Mouse (Mus musculus) heart, adult 11 months (tissue): ENCODE data around the gene Inpp5b.
"Not testable (repeated sequence)": the region's sequence is repeated elsewhere in the genome, so short reads cannot be mapped to it uniquely, and the experiment has no call there.

Experiments
- DNase-seq: peaks from one replicate; pipeline ENCODE4 v3.0.0; 2022

Gene Inpp5b

DNA sequence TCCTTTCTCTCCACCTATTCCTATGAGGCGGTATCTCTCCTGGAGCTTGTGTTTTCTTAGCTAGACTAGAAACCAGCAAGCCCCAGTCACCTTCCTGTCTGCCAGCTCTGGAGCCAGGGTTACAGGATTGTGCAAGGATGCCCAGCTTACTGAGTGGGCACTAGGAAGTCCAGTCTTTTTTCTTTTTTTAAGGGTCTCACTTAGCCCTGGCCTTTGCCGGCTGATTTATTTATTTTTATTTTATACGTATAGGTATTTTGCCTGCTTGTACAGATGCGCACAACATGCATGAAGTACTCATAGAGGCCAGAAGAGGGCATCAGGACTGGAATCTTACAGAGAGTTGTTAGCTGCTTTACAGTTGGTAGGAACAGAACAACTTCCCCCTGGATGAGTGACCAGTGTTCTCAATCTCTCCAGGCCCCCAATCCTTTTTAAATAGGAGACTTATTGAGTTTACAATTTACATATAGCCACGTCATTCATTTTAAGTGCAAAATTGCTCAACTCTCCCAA, 30.8 kb upstream of the Inpp5b start:
- DNase-seq, result peak; percentile 92

DNA sequence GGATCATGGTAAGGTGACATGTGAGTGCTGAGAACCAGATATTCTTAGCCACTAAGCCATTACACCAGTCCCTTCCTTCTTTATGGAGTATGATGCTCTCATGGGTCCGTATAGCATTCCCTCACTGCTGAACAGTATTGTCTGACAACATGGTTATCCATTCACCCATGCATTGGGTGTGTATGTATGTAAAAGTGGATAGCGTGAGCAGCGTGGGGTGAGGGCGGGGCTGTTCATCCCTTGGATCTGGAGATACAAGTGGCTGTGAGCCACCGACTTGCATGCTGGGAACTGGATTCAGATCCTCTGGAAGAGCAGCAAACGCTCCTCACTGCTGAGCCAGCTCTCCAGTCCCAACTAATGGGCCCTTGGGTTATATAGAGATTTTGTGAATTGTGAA, 29.0 kb upstream of the Inpp5b start:
- DNase-seq, result peak; percentile 71

DNA sequence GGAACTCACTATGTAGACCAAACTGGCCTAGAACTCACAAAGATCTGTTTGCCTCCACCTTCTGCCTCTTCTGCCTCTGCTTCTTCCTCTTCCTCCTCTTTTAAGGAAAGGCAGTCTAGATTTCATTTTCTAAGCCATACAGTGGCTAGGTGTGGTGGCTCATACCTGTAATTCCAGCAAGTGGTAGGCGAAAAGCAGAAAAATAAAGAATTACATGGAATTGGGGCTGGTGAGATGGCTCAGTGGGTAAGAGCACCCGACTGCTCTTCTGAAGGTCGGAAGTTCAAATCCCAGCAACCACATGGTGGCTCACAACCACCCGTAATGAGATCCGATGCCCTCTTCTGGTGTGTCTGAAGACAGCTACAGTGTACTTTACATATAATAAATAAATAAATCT, 27.8 kb upstream of the Inpp5b start:
- not testable (repeated sequence) for DNase-seq

DNA sequence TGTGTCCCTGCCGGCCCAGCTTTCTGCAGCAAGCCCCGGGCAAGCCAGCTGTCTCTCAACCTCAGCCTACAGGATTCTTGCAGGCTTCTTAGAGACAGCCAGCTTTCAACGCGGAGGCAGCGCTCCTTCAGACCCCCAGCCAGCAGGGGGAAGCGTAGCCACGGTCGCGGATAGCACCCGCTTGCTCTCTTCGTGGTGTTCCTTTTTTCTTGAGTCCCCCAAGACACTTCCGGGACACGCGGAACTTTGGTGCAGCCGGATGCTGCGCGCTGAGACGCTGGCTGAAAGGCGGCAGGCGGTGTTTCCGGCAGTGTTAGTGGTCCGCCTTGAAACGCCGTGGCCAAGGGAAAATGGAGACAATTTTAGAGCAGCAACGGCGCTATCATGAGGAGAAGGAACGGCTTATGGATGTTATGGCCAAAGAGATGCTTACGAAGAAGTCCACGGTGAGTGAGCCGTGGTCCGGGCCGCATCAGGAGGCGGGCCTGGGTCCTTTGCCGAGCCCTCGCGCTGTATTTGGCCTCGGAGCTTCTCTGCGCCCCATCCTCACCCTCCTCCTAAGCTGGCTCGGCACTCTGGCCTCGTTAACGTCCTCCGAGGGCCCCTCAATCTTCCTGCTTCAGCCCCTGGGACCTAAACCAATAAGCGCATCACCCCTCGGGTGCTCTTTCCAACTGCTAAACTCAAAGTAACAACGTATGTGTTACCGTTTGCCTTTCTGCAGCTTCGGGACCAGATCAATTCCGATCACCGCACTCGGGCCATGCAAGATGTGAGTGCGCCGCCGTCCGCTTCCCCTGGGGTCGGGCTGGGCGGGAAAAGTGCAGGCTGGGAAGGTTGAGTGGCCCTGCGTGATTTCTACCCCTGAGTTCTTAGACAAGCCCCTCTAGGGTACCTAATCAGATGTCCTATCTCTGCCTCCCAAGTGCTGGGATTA, 26.8 kb upstream of the Inpp5b start, which contains the start of gene Sf3a3:
Gene Sf3a3, plus strand, starts transcription at position 232 of the 937 bp plus-strand sequence.
- peak; percentile 99 for DNase-seq

DNA sequence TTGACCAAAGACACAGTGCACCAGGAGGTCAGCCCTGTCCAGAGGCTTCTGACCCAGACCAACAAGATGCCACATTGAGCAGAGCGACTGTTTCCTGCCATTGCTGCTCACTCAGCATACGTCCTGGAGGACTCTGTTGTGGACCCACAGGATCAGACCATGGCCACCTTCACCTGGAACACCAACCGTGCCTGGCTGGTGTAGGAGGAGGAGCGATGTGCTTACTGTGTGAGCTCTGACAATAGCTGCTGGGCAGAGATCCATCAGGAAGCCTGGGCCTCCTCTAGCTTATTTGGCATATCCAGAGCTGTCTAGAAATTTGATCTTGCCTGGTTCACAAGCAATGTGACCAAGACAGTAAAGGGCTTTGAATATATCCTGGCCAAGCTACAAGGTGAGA, 22.5 kb upstream of the Inpp5b start:
- peak; percentile 91 for DNase-seq

DNA sequence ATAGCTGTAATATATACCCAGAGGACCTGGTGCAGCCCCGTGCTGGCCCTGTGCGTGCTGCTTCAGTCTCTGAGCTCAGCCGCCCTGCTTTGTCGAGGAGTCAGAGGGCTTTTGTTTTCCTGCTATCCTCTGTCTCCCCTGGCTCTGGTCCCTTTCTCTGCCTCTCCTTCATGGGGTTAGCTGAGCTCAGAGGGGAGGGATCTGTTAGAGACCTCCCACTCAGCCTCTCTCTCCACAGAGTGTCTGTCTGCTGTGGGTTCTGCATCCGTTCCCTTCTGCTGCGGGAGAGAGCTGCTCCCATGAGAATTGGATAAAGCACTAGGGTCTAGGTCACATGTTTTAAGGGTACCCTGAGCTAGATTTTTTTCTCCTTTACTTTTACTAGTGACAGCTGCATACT, 15.5 kb upstream of the Inpp5b start:
- DNase-seq, result peak; percentile 92

DNA sequence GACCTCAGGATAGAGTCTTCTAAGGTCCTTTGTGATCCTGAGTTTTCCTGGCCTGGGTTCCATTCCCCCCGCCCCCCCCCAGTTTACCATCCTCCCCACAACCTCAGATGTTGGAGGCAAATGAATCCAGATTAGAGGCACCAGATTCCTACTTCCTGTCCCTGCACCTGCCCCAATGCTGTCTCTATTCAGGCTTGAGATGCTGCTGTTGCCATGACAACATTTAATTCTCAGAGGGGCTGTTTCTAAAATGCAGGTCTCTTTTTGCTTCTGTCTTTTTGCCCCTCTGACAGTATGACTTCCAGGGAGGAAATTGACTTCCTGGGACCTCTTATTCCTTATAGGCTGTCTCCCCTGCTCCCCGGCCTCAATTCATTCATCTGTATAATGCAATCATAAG, 4.7 kb upstream of the Inpp5b start:
- no peak for DNase-seq

DNA sequence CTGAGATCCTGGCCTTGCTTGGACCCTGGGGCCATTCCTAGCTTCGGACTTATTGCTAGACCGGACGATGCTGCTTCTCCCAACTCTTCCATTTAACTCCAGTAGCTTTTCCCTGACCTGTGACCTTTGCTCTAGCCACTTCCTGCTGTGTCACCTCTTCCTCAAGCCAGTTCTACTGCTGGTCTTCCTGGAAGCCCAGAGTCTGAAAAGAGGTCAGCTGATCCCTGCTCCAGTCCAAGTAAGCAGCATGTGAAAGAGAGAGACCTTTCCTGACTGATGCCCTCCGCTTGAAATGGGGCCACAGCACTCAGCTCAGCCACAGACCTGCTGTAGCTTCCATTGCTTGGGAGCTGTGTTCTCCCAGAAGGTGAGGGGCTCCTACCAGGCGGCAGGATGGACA, 4.2 kb upstream of the Inpp5b start:
- DNase-seq, result no peak

DNA sequence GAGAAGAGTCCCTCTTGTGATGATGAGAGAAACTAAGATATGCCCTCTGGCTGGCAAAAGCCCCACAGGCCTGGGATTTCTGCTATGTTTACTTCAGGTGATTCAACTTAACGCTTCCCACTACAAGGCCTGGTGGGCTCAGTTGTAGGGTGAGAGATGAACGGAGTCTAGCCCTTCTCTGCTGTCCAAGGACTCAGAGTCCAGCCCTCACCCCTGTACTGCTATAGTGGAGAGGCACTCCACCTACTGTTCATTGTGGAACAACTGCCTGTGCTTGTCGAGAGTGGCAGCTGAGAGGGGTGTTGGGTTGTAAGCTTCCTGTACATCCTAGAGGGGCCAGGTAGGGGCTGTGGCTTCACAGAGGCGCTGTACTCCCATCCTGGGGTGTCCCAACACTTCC, 3.6 kb upstream of the Inpp5b start:
- DNase-seq, result no peak

DNA sequence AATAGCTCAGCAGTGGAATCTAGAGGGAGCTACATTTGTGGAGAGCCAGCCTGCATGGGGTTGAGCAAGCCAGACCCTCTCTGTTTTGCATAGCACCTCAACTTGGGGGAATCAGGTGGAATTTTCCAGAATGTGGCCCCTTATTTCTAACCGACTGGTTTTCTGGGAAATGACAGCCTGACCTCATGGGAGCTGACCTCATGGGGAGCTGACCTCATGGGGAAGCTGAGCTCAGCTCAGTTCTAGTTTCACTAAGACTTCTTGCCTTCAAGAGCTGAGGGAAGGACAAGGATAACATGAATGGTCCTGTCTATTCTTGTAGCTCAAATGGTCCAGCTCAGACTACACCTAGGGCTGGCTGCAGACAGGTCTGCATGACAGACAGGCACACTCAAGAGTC, 2.9 kb upstream of the Inpp5b start:
- no peak for DNase-seq

DNA sequence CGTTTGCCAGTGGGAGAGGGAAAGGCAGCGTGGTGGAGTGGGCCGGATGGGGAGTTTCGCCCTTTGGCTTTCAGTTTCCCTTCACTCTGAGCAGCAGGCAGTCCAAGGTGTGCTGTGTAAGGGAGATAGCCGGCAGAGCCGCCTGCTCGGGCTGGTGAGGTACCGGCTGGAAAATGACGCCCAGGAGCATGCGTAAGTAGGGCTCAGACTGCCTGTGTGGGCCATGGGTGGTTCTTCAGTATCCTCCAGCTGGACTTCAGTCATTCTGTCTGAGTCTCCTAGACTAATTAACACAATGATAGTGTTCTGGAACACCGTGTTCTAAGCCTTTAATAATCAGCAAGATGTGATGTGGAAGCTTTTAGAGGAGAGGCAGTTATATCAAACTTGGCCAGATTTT, 1.2 kb downstream of the Inpp5b start:
- no peak for DNase-seq

DNA sequence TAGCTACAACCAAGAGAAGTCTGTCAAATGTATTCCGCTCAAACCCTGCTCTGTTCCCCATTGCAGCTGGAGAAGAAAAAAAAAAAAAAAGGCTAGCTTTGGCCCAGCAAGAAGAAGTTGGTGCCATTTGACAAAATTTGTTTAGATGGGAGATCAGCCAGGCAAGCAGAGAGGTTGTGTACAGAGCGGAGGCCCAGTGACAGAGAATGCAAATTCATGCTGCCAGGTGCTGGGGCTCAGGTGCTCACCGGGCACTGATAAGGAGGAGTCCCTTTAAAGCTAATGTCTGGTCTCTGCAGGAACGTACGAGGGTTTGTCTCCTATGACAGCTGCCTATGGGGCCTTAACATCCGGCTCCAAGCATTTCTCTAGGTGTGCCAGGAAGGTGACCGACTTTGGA, 4.9 kb downstream of the Inpp5b start:
- no peak for DNase-seq

DNA sequence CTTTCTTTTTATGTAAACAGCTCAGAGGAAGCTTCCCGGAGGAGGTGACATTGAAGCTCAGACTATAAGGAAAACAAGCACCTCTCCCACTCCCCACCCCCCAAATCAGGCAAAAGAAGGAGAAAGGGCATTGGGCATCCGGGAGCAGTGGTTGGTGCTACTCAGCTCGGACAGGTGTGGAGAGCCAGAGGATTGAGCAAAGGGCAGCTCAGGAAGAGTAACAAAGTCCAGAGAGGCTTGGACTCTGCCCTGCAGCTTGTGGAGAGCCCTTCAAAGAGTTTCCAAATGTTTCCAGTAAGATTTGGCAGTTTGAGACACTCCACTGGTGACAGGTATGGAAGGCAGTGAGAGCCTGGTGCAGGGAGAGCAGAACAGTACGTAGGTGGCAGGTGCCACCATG, 6.2 kb downstream of the Inpp5b start:
- no peak for DNase-seq

DNA sequence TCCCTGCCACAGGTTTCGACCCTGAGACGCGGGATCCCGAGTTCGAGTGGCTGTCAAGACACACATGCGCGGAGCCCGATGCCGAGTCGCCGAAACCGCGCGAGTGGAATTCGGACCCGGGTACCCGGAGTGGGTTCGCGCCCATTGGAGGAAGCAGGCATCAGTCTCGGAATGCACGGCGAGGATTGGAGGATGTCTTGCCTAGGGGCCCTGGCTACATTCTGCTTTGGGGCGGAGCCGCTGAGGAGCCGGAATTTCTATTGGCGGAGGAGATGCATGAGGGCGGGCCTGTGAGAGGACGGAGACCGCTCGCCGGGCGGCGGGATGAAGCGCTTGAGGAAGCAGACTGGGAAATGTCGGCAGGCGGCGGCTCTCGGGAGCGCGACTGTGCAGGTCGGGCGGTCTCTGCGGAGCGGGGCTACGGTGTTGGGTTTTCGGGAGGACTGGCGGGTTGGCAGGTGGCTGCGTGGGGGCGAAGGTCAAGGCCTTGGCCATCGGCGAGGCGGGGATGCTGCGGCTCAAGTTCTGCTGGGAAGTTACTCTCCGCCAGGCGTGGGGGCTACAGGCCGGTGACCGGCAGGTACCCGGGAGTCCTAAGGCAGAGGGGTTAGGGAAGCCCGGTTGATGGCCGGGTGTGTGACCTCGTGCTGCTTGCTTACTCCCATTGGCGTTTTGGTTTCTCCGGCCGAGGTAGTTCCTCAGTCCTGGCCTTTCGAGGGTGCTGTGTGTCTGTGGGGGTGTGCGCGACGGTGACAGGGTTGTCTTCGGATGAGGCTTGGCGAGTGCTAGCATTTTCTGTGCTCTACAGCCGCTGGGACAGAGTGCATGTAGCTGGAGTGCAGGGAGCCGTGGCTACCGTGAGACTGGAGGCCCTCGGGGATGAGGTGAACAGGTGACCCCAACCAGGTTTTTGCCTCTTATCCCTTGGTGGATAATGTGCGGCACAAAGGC, 9.9 kb downstream of the Inpp5b start:
- peak; percentile 100 for DNase-seq

DNA sequence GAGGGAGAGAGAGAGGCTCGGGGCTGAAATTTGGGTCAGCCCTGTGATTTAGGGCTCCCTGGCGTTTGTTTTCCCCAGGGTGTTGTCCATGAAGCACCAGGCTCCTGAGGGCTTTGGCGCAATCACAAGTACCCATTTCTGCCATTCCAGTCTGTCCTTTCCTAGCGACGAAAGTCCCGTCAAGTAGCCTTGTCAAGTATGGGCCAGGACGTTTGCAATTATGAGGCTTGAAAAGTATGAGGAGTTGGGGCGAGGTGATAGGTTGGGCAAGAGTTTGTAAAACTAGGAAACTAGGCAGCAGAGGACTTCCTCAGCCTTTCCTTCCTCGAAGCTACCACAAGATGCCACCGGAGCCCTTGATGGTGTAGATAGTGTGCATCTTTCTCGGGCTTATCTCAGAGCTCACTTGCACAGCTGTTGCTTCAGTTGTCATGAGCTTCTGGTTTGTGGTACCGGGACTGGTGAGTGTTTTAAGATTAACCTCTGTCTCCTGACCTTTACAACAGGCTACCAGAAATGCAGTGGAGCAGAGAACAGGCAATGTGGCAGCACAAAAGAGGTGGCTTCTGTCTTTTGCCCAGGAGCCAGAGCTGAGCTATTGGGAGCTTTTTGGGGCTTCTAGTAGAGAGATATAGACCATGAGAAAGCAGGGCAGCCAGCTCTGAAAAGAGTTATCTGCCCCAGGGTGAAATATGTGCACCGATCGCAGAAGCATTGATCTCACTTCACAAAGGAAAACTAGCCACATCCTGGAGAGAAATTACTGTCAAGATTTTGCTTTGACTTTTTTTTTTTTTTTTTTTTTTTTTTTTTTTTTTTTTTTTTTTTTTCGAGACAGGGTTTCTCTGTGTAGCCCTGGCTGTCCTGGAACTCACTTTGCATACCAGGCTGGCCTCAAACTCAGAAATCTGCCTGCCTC, 10.9 kb downstream of the Inpp5b start:
- no peak for DNase-seq

DNA sequence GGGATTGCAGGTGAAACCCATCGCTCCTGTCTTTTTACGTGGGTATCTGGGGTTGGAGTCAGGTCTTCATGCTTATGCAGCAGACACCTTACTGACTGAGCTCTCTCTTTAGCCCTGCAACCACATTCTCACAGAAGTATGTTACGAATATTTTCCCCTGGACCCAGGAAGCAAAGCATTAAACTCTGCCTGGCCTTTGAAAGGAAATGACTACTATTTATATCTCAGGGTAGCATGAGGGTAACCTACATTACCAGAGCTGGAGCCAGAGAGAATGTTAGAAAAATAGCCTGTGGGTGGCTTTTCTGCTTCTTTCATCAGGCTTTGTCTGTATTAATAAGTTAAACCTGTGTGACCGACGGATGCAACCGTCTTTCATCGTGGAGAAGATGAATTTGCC, 13.9 kb downstream of the Inpp5b start:
- DNase-seq, result no peak

DNA sequence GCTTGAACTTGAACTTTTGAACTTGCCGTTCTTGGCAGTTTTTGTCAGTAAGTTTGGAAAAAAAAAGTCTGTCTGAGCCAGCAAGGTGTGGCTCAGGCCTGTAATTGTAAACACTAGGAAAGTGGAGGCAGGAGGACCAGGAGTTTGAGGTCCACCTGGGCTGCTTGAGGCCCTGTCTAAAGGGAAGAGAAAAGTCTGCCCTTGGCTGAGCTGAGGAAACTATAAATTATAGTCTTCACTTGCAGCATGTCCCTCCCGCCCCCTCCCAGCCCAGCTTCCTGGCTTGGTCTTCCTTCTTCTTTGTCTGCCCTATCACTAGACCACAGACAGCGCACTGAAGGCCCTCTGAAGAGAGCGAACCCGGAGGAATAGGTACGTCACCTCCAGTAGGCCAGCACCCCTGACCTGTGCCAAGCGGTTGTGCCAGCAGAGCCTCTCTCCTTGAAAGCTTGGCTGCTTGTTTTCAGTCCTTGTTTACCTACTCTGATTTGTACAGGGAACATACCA, 17.7 kb downstream of the Inpp5b start:
- peak; percentile 89 for DNase-seq

DNA sequence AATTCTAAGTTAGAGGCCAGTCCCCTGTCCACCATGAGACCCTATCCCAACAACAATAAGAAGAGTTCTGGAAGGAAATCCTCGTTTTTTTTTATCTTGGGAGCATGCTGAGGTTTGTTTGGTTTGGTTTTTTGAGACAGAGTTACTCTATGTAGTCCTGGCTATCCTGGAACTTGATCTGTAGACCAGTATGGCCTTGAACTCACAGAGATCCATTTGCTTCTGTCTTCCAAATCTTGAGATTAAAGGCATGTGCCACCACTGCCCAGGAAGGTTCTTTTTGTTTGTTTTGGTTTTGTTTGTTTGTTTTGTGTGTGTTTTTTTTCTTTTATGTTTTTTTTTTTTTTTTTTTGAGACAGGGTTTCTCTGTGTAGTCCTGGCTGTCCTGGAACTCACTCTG, 19.6 kb downstream of the Inpp5b start:
- DNase-seq, result no peak

DNA sequence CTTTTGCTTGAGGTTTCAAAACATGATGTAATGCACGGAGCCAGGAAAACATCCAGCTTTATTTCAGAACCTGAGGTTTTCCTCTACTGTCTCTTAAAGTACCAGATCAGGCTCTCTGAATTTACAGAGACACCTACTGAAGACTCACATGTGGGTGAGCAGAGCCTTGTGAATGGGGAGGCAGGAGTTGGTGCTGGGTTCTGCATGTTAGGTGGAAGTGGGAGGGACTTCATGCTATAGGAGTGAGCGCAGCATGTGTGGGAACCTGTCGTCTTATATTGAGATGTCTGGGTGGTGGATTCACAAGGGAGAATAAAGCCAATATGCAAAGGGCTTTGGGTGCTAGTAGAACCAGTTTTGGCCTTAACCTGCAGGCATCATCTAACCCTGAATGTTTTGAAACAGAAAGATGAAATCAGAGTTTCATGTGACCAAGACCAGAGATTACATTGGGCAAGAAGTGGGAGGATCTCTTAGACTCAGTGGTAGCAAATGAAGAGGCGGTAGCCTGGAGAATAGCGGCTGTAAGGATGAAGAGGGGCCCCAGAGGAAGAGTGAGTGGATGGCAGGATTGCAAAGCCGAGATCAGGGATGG, 21.3 kb downstream of the Inpp5b start:
- DNase-seq, result peak; percentile 72

DNA sequence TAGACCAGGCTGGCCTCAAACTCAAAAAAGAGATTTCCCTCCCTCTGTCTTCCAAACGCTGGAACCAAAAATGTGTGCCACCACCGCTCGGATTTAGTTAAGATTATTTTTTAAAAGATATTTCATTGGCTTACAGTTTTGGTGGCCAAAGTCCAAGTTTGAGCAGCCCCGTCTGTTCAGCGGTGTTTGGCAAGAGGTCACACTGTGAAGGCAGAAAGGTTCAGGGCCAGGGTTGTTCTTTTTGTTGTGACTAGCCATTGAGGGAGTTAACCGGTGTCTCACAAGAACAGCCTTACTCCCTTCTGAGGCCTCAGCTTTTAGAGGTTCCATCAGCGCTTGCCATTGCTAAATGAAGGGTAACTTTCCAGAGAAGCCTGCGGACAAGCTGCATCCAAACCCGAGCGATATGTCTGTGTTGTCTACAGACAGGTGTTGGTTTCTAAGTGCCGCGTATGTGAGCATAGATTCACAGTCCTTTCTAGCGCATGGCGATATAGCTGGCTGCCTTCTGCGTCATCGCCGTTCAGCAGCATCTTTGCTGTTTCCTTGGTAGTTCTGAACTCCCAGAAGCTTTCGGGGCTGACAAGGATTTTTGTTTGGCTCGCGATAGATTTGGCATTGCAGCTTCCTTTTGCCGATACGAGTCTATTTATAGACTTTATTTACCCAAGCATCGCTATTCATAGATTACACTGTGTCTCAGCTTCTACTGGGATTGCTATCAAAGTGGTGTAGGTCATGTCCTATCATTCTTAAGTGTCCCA, 24.3 kb downstream of the Inpp5b start:
- peak; percentile 90 for DNase-seq

DNA sequence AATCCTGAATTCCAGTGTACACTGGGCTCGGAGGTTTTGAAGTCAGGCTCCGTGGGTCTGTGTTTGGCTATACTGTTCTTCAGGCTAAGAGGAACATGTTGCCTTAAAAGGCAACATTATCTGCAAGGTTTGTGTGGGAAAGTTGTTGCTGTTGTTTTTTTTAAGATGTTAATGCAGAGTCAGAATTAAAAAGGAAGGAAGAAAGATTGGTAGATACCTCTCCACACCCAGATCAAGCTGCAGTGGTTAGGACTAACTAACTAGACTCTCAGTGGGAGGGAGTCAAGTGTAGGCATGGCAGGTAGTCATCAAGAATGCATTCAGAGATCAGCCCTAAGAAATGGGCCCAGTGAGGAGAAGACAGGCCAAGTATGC, 24.9 kb downstream of the Inpp5b start:
- no peak for DNase-seq
